Mouse (Mus musculus) hindbrain, embryonic 15.5 days (tissue): ENCODE measurements around the gene Ftsj3. TPM values are rescaled to one million over a fixed set of nuclear protein-coding genes. Genes with fewer than 3 reads are reported as not detected.

Experiments used
- polyA plus RNA-seq: library from polyadenylated mRNA; unstranded; fragments of >200 nt; fragmentation: Nextera tagmentation; extraction: Ambion mirVana; gene quantifications from 2 replicates; pipeline ENCODE4 v1.2.1, GENCODE M21; 2015

Ftsj3 gene
- polyA plus RNA-seq, 1 experiment from 2014 or later, result 35.4 TPM

Other genes with a start within 250 kb of the Ftsj3 start
- gene Kcnh6, start 248.0 kb downstream of the Ftsj3 start, polyA plus RNA-seq, result 2.2 and 2.5 TPM in 2 replicates
- 154 and 158 TPM in 2 replicates for gene Dcaf7, start 219.2 kb downstream of the Ftsj3 start, polyA plus RNA-seq
- gene Taco1, start 190.0 kb downstream of the Ftsj3 start, polyA plus RNA-seq, result 7.1 and 7.6 TPM in 2 replicates
- 13.2 and 14.1 TPM in 2 replicates for gene Map3k3, start 171.5 kb downstream of the Ftsj3 start, polyA plus RNA-seq
- gene Gm10840, start 95.2 kb downstream of the Ftsj3 start, polyA plus RNA-seq, result 0.65 TPM in 1 of 2 replicates, not detected in the other
- 162 and 167 TPM in 2 replicates for gene Limd2, start 95.2 kb downstream of the Ftsj3 start, polyA plus RNA-seq
- 27.9 and 28.7 TPM in 2 replicates for gene Strada, start 53.9 kb downstream of the Ftsj3 start, polyA plus RNA-seq
- gene Ccdc47, start 39.7 kb downstream of the Ftsj3 start, polyA plus RNA-seq, result 94.5 and 101 TPM in 2 replicates
- 77.9 and 81.9 TPM in 2 replicates for gene Ddx42, start 39.2 kb downstream of the Ftsj3 start, polyA plus RNA-seq
- gene Psmc5, start 75 bp upstream of the Ftsj3 start, polyA plus RNA-seq, result 299 and 305 TPM in 2 replicates
- 11.6 and 13.3 TPM in 2 replicates for gene Smarcd2, start 16.9 kb upstream of the Ftsj3 start, polyA plus RNA-seq
- 0.14 and 0.18 TPM in 2 replicates for gene Tcam1, start 20.6 kb upstream of the Ftsj3 start, polyA plus RNA-seq
- not detected in 2 replicates for gene Gh, start 45.8 kb upstream of the Ftsj3 start, polyA plus RNA-seq
- gene Cd79b, start 58.7 kb upstream of the Ftsj3 start, polyA plus RNA-seq, result 1.2 and 1.4 TPM in 2 replicates
- not detected in 2 replicates for gene Scn4a, start 97.2 kb upstream of the Ftsj3 start, polyA plus RNA-seq
- not detected in 2 replicates for gene Prr29, start 109.4 kb upstream of the Ftsj3 start, polyA plus RNA-seq
- 13.0 and 17.2 TPM in 2 replicates for gene Icam2, start 132.0 kb upstream of the Ftsj3 start, polyA plus RNA-seq
- gene Ern1, start 231.8 kb upstream of the Ftsj3 start, polyA plus RNA-seq, result 4.9 and 5.0 TPM in 2 replicates